ENCODE assay signal across 9 mouse cellular contexts in the genomic region with DNA sequence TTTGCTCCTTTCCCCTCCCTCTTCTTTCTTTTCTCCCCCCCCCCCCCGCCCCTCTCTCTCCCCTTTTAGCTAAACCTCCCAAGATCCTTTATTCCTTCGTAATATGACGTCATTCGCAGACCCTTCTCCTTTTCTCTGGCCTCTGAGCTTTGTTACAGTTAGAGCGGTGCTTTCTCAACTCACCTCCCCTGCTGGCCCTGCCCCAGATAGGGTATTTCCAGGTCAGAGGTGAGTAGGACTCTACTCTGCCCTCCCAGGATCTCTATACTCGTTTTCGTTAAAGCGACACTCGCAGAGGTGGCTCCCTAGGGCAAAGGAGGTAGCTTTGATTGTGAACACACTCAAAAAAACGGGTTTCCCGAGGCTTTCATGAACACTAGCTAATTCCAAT. TPM values are rescaled to one million over a fixed set of nuclear protein-coding genes. Genes with fewer than 3 reads are reported as not detected.
DNase-seq lines count a peak whose midpoint lies in the region; ATAC-seq and TF ChIP-seq lines count a peak whose summit lies in the region.
"Had no signal": no experiment of that assay in that cellular context is flagged by ENCODE, and none has a peak within 500 bp of the region (broad histone marks: within the 10 kb centered on the region; RNA-seq: fewer than 3 reads in every experiment).

No protein-coding gene starts in this region.

- 17% methylated on average over 10 of the region's 11 CpGs for WGBS in lung, embryonic 15.5 days
- WGBS in lung, adult 2 months, result 10% methylated on average over 10 of the region's 11 CpGs
- WGBS in forebrain, embryonic 15.5 days, result 10% methylated on average over 10 of the region's 11 CpGs
- WGBS in liver, embryonic 12.5 days (ENCODE audit: insufficient replicate concordance), result 23% methylated on average over 10 of the region's 11 CpGs
- WGBS in stomach, embryonic 14.5 days, result 11% methylated on average over 11 of the region's 11 CpGs

- DNase-seq in lung, adult 2 months, result no peak
- no peak for DNase-seq in left cerebral cortex, postnatal 10 days (ENCODE audit: extremely low spot score in 1 of 2, low spot score in 2 of 2)
- no peak for DNase-seq in yolk sac, embryonic 10.5 days (ENCODE audit: low spot score)
- DNase-seq in right cerebral cortex, postnatal 14 days, result no peak
- DNase-seq: cerebellum, adult 9-10 months had no signal

- no peak for TF ChIP-seq POLR2A in lung, adult 2 months (IDR thresholded peaks at IDR 0.05; ENCODE audit: borderline replicate concordance, extremely low read depth, low read depth, low read length)

- intact Hi-C loops in left cerebral cortex, postnatal 10 days (cut with DNase I), result no loop called here

- peak overlapping the region; percentile 16 for H3K4me3 ChIP-seq in lung, embryonic 15.5 days
- no peak overlapping the region for H3K4me3 ChIP-seq in lung, adult 2 months (replicated peaks; ENCODE audit: extremely low read depth, low read depth, low read length)
- peak overlapping the region; percentile 35 for H3K4me3 ChIP-seq in forebrain, embryonic 15.5 days
- H3K4me3 ChIP-seq in liver, embryonic 12.5 days, result peak overlapping the region; percentile 12; the same call in 1 of the 2 replicates
- H3K4me3 ChIP-seq in stomach, embryonic 14.5 days (ENCODE audit: low read depth, low read length), result peak overlapping the region; percentile 16

- no peak for ATAC-seq in lung, embryonic 15.5 days (ENCODE audit: borderline replicate concordance, extremely low read depth, low FRiP score, low TSS enrichment)
- 0 out of 2 replicates have a peak, but pooled peaks have one; percentile 16 for ATAC-seq in forebrain, embryonic 15.5 days (replicated peaks)
- no peak for ATAC-seq in liver, embryonic 12.5 days
- peak; percentile 69; the same call in 1 of the 2 replicates for ATAC-seq in stomach, embryonic 14.5 days (ENCODE audit: insufficient number of reproducible peaks, insufficient read depth, low FRiP score, low read depth)

- no peak overlapping the region for H3K27ac ChIP-seq in lung, embryonic 15.5 days
- H3K27ac ChIP-seq in forebrain, embryonic 15.5 days (replicated peaks), result no peak overlapping the region
- no peak overlapping the region for H3K27ac ChIP-seq in liver, embryonic 12.5 days
- H3K27ac ChIP-seq in stomach, embryonic 14.5 days (ENCODE audit: low read length), result no peak overlapping the region

- H3K4me2 ChIP-seq in lung, embryonic 15.5 days, result peak overlapping the region; percentile 55
- H3K4me2 ChIP-seq in forebrain, embryonic 15.5 days (replicated peaks), result peak overlapping the region; percentile 58
- peak overlapping the region; percentile 51 for H3K4me2 ChIP-seq in liver, embryonic 12.5 days
- H3K4me2 ChIP-seq in stomach, embryonic 14.5 days (replicated peaks; ENCODE audit: low read depth, low read length), result peak overlapping the region; percentile 44

- no peaks in the 10 kb centered on the region for H3K27me3 ChIP-seq in lung, embryonic 15.5 days
- H3K27me3 ChIP-seq in forebrain, embryonic 15.5 days, result no peaks in the 10 kb centered on the region
- 0 out of 2 replicates have a peak, but pooled peaks cover 5% of the 10 kb centered on the region for H3K27me3 ChIP-seq in liver, embryonic 12.5 days (replicated peaks)
- no peaks in the 10 kb centered on the region for H3K27me3 ChIP-seq in stomach, embryonic 14.5 days (ENCODE audit: control insufficient read depth, insufficient read depth, low read length)

- no peaks in the 10 kb centered on the region for H3K9me3 ChIP-seq in lung, embryonic 15.5 days
- H3K9me3 ChIP-seq in forebrain, embryonic 15.5 days, result no peaks in the 10 kb centered on the region
- H3K9me3 ChIP-seq in liver, embryonic 12.5 days (replicated peaks), result no peaks in the 10 kb centered on the region
- H3K9me3 ChIP-seq in stomach, embryonic 14.5 days (ENCODE audit: control insufficient read depth, low read depth, low read length), result no peaks in the 10 kb centered on the region

- no peak overlapping the region for H3K9ac ChIP-seq in lung, embryonic 15.5 days
- H3K9ac ChIP-seq in forebrain, embryonic 15.5 days (replicated peaks), result peak overlapping the region; percentile 32
- H3K9ac ChIP-seq in liver, embryonic 12.5 days, result no peak overlapping the region
- no peak overlapping the region for H3K9ac ChIP-seq in stomach, embryonic 14.5 days (replicated peaks; ENCODE audit: low read depth, low read length)

- H3K4me1 ChIP-seq in lung, embryonic 15.5 days, result peaks cover 8% of the 10 kb centered on the region; the same call in 1 of the 2 replicates
- no peaks in the 10 kb centered on the region for H3K4me1 ChIP-seq in lung, adult 2 months (ENCODE audit: control insufficient read depth, insufficient read depth, low read length)
- H3K4me1 ChIP-seq in forebrain, embryonic 15.5 days, result peaks cover 16% of the 10 kb centered on the region
- peaks cover 16% of the 10 kb centered on the region; the same call in 1 of the 2 replicates for H3K4me1 ChIP-seq in liver, embryonic 12.5 days
- H3K4me1 ChIP-seq in stomach, embryonic 14.5 days (ENCODE audit: control insufficient read depth, insufficient read depth, low read length), result peaks cover 17% of the 10 kb centered on the region; the same call in 1 of the 2 replicates

- H3K36me3 ChIP-seq in lung, embryonic 15.5 days, result no peaks in the 10 kb centered on the region
- H3K36me3 ChIP-seq in forebrain, embryonic 15.5 days, result no peaks in the 10 kb centered on the region
- H3K36me3 ChIP-seq in liver, embryonic 12.5 days, result no peaks in the 10 kb centered on the region
- no peaks in the 10 kb centered on the region for H3K36me3 ChIP-seq in stomach, embryonic 14.5 days (ENCODE audit: control insufficient read depth, insufficient read depth, low read length)

- TF ChIP-seq CTCF in lung, adult 2 months (IDR thresholded peaks at IDR 0.05; ENCODE audit: insufficient read depth, low read length), result no peak

RNA-seq across cellular contexts. Expression of a gene that starts 45.0 kb away (rescaled TPM):
- 42.8 and 46.6 TPM in 2 replicates for polyA plus RNA-seq in lung, embryonic 15.5 days (2015; fragmentation: Nextera tagmentation; extraction: Ambion mirVana)
- 3.7 and 6.5 TPM in 2 replicates for polyA plus RNA-seq in lung, adult 2 months (2012; rRNA removed)
- 41.9 and 44.6 TPM in 2 replicates for polyA plus RNA-seq in forebrain, embryonic 15.5 days (2015; fragmentation: Nextera tagmentation; extraction: Ambion mirVana)
- polyA plus RNA-seq in liver, embryonic 12.5 days (2016; fragmentation: Nextera tagmentation; extraction: Ambion mirVana), result 55.2 and 55.5 TPM in 2 replicates
- polyA plus RNA-seq in stomach, embryonic 14.5 days (2014; fragmentation: Nextera tagmentation; extraction: Ambion mirVana), result 59.2 and 66.1 TPM in 2 replicates
- total RNA-seq in left cerebral cortex, postnatal 10 days (2021), result 10 to 100 TPM; 12.9 to 15.9 TPM

Comparison
In these comparisons a context has a peak if more than half of its experiments do, and no peak if none do; other contexts are left out.
1. ATAC-seq: peak in forebrain, embryonic 15.5 days (single experiment) and stomach, embryonic 14.5 days (single experiment); none in lung, embryonic 15.5 days (single experiment) and liver, embryonic 12.5 days (single experiment).
2. Peak in every context shown above with its lines, with median percentiles within 50 percentile points of each other: H3K4me2 ChIP-seq.